Mouse (Mus musculus): ENCODE measurements around the gene Rock2.

GRCm38 (mm10) chr12:16860533-16860932 lies 34.2 kb upstream of the Rock2 start:
- no peak for TF ChIP-seq CTCF (IDR thresholded peaks at IDR 0.05; ENCODE audit: low read depth, low read length)
- TF ChIP-seq POLR2A (IDR thresholded peaks at IDR 0.05; ENCODE audit: extremely low read depth, insufficient read depth, low read length): no peak

All from liver, adult 2 months (tissue).